Mouse (Mus musculus) neutrophil, adult 5-6 weeks (primary cell): ENCODE results near the gene Mlycd. TPM values are rescaled to one million over a fixed set of nuclear protein-coding genes. Genes with fewer than 3 reads are reported as not detected.

ENCODE experiments used
- ATAC-seq: fragments of 151-379, 151-347 bp; 2 replicates; pipeline ENCODE4 v1.8.0; 2017; ENCODE audit warnings: mild to moderate bottlenecking, moderate TSS enrichment; ENCODE audit not compliant: insufficient number of reproducible peaks, poor library complexity, low FRiP score, severe bottlenecking; ENCODE audit errors: extremely low read depth
- total RNA-seq: library from RNA; stranded (forward); fragments of 200-1000 nt; gene quantifications from 2 replicates; pipeline ENCODE4 v1.2.3, GENCODE M21; 2017

The Mlycd gene
- total RNA-seq, 1 experiment from 2014 or later = 10.9 TPM

- no peak for ATAC-seq
Measured at GRCm38 (mm10) chr8:119446990-119447780, 52.5 kb downstream of the Mlycd start.

- no peak for ATAC-seq
Measured at GRCm38 (mm10) chr8:119447781-119448170, 53.1 kb downstream of the Mlycd start.

GRCm38 (mm10) chr8:119449627-119450026 lies 54.9 kb downstream of the Mlycd start:
- no peak for ATAC-seq

- ATAC-seq = no peak
Measured at GRCm38 (mm10) chr8:119451131-119451530, 56.5 kb downstream of the Mlycd start.

- no peak for ATAC-seq
Measured at GRCm38 (mm10) chr8:119452919-119453318, 58.2 kb downstream of the Mlycd start.

GRCm38 (mm10) chr8:119456045-119456444 lies 61.4 kb downstream of the Mlycd start:
- ATAC-seq = no peak

- ATAC-seq = no peak
Measured at GRCm38 (mm10) chr8:119459724-119460123, 65.0 kb downstream of the Mlycd start.

Other genes starting within 250 kb of the Mlycd start
- gene Hsbp1, start 50.4 kb upstream of the Mlycd start, total RNA-seq = 72.3 and 82.5 TPM in 2 replicates
- 33.6 and 37.2 TPM in 2 replicates for gene Osgin1, start 39.2 kb downstream of the Mlycd start, total RNA-seq
- not detected in 2 replicates for gene Necab2, start 51.8 kb downstream of the Mlycd start, total RNA-seq
- not detected in 2 replicates for gene Slc38a8, start 106.8 kb downstream of the Mlycd start, total RNA-seq
- gene Mbtps1, start 163.9 kb downstream of the Mlycd start, total RNA-seq = 61.6 and 76.2 TPM in 2 replicates
- 59.0 and 60.7 TPM in 2 replicates for gene Hsdl1, start 180.3 kb downstream of the Mlycd start, total RNA-seq
- not detected in 2 replicates for gene Dnaaf1, start 180.4 kb downstream of the Mlycd start, total RNA-seq
- gene Taf1c, start 210.3 kb downstream of the Mlycd start, total RNA-seq = 7.1 and 9.9 TPM in 2 replicates
- not detected in 2 replicates for gene Adad2, start 217.9 kb downstream of the Mlycd start, total RNA-seq
- not detected in 2 replicates for gene Kcng4, start 240.8 kb downstream of the Mlycd start, total RNA-seq